11 mouse cellular contexts compared by ENCODE assay signal in genomic region chr1:89405991-89406390, GRCm38 (mm10).
"Had no signal": no experiment of that assay in that cellular context is flagged by ENCODE, and none has a peak within 500 bp of the region (broad histone marks: within the 10 kb centered on the region; RNA-seq: fewer than 3 reads in every experiment).

No protein-coding gene starts in this region.

- DNase-seq: lung, adult 2 months; lung, postnatal 36 days; thymus, postnatal 4 days had no signal

- H3K4me1 ChIP-seq: liver, embryonic 15.5 days had no signal

- H3K4me2 ChIP-seq: liver, embryonic 11.5 days; liver, embryonic 15.5 days; midbrain, embryonic 13.5 days; neural tube, embryonic 12.5 days had no signal

- H3K27me3 ChIP-seq: liver, embryonic 15.5 days; neural tube, embryonic 12.5 days had no signal

- H3K27ac ChIP-seq: left cerebral cortex, adult 2 months; limb, embryonic 10.5 days; liver, embryonic 15.5 days; midbrain, embryonic 13.5 days; neural tube, embryonic 12.5 days; stomach, postnatal 0 days had no signal

- H3K36me3 ChIP-seq: limb, embryonic 10.5 days; liver, embryonic 15.5 days; midbrain, embryonic 13.5 days; neural tube, embryonic 12.5 days had no signal

- ATAC-seq: lung, postnatal 0 days; midbrain, embryonic 13.5 days had no signal

- H3K9me3 ChIP-seq: limb, embryonic 10.5 days; liver, embryonic 15.5 days; midbrain, embryonic 13.5 days; neural tube, embryonic 12.5 days had no signal

- H3K9ac ChIP-seq: liver, embryonic 15.5 days; midbrain, embryonic 13.5 days; neural tube, embryonic 12.5 days had no signal

- H3K4me3 ChIP-seq: left cerebral cortex, adult 2 months; limb, embryonic 10.5 days; liver, embryonic 15.5 days; midbrain, embryonic 13.5 days; neural tube, embryonic 12.5 days had no signal
